Mouse (Mus musculus): ENCODE measurements around the gene Pip5k1c. TPM values are rescaled to one million over a fixed set of nuclear protein-coding genes. Genes with fewer than 3 reads are reported as not detected.

The Pip5k1c gene
- polyA plus RNA-seq, 1 experiment from 2014 or later: 132 TPM

DNA sequence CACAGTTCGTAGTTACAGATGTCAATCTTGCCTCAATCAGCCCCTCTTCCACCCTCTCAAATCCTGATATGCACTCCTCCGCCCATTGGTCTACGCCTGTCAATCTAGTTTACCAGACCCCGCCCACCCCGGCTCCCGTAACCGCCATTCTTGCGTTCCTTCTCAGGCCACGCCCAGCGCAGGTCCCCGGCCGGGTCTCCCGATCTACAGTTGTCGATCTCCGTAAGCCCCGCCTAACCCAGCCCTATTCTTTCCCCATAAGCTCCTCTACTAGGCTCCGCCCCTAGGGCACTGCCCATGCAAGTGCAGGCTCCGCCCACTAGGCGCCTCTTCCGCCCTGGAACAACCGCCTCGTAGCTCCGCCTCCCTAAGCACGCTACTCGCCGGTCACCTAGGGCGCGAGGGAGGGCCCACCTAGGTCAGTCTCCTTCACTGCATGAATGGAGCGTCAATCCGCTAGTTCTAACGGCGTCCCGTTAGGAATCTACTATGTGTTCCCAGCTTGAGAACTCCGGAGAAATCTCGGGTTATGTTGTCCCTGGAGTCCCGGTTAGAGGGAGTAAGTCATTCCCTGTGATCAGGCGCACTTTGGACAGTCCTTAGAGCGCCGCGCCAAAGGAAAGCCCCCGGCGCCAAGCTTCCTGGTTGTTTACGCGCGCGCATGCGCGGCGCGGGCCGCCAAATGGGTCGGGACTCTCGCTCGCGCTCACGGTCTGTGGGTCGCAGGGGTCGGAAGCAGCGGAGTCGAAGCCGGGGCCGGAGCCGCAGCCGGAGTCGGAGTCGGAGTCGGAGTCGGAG lies 28.0 kb downstream of the Pip5k1c start, which contains the start of gene Cactin:
TSS of gene Cactin (plus strand) at position 554 of the 798 bp plus-strand sequence.
- Histone ChIP-seq H3K27me3 (ENCODE audit: control insufficient read depth, insufficient read depth, low read length) (no peaks in the 10 kb centered on the region), H3K9me3 (ENCODE audit: control insufficient read depth, low read length) (no peaks in the 10 kb centered on the region), H3K4me3 (replicated peaks; ENCODE audit: low read depth, low read length) (peak within 1 kb of the TSS; percentile 93), H3K4me1 (ENCODE audit: control insufficient read depth, insufficient read depth, low read length) (peaks cover 15% of the 10 kb centered on the region), H3K9ac (replicated peaks; ENCODE audit: low read length) (peak within 1 kb of the TSS; percentile 76), H3K27ac (replicated peaks; ENCODE audit: low read depth, low read length) (peak within 1 kb of the TSS; percentile 94), H3K36me3 (ENCODE audit: control insufficient read depth, insufficient read depth, low read length) (peaks cover 62% of the 10 kb centered on the region), H3K4me2 (ENCODE audit: low read length) (peak within 1 kb of the TSS; percentile 79)
- DNase-seq: peak; percentile 100
- under 1% methylated on average over 68 of the region's 68 CpGs for WGBS
- ATAC-seq (ENCODE audit: low FRiP score, low TSS enrichment): peak; percentile 94

DNA sequence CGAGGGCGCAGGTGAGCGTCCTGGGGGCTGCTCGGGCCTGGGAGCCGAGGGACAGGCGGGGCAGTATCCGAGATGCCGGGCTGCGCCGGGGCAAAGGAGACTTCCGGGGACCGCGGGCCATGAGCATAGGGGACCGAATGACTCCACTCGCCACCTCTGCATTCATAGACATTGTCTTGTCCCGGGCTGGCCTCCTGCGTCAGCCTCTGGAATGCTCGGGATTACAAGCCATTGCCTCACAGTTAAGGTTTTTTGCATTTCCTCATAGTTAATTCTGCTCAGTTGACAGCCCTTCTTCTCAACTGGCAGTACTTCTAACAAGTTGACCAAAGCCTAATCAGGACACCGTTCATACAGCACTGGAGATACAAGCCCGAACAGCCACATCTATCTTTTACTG lies 28.7 kb downstream of the Pip5k1c start:
- ATAC-seq (ENCODE audit: low FRiP score, low TSS enrichment) (0 out of 2 replicates have a peak, but pooled peaks have one; percentile 0), DNase-seq (no peak)
- Histone ChIP-seq H3K4me3 (replicated peaks; ENCODE audit: low read depth, low read length) (peak overlapping the region; percentile 93), H3K27ac (replicated peaks; ENCODE audit: low read depth, low read length) (peak overlapping the region; percentile 94), H3K9me3 (ENCODE audit: control insufficient read depth, low read length) (no peaks in the 10 kb centered on the region), H3K36me3 (ENCODE audit: control insufficient read depth, insufficient read depth, low read length) (peaks cover 62% of the 10 kb centered on the region), H3K4me1 (ENCODE audit: control insufficient read depth, insufficient read depth, low read length) (peaks cover 15% of the 10 kb centered on the region), H3K9ac (replicated peaks; ENCODE audit: low read length) (peak overlapping the region; percentile 76), H3K4me2 (ENCODE audit: low read length) (peak overlapping the region; percentile 79), H3K27me3 (ENCODE audit: control insufficient read depth, insufficient read depth, low read length) (no peaks in the 10 kb centered on the region)
- WGBS: 4% methylated on average over 20 of the region's 20 CpGs

DNA sequence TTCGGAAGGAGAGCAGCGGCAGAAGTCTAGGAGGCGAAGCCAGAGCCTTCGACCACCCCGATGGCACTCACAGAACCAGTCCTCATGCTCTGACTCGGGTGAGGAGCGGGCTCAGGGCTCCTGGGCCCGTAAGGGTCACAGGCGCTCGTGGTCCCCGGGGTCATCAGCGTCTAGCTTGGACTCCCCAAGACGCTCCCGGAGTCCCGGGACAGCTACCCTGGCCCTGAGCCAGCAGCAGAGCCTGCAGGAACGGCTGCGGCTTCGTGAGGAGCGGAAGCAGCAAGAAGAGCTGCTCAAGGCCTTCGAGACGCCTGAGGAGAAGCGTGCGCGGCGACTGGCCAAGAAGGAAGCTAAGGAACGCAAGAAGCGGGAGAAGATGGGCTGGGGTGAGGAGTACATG lies 29.7 kb downstream of the Pip5k1c start:
- ATAC-seq (ENCODE audit: low FRiP score, low TSS enrichment): no peak
- no peak overlapping the region for H3K4me2 ChIP-seq (ENCODE audit: low read length)

DNA sequence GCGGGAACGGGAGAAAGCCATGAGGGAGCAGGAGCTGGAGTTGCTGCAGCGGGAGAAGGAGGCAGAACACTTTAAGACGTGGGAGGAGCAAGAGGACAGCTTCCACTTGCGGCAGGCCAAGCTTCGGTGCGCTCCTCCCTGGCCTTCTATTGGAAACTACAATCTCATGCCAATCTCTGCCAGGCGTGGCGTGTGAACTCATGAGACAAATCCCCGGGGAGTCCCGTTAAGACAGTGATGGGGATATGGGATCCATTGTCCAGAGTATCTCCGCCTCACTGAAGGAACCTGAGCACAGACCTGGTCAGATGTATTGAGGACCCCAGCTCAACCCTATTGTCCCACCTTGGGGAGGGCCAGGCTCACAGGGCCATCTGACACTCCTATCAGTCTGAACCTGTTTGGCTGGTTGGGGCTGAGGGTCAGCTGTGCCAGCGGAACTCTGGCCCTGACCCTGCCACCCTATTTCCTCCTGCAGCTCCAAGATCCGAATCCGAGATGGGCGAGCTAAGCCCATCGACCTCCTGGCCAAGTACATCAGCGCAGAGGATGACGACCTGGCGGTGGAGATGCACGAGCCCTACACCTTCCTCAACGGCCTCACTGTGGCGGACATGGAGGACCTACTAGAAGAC lies 30.5 kb downstream of the Pip5k1c start:
- H3K4me2 ChIP-seq (ENCODE audit: low read length): no peak overlapping the region
- H3K4me1 ChIP-seq (ENCODE audit: control insufficient read depth, insufficient read depth, low read length): peaks cover 15% of the 10 kb centered on the region
- ATAC-seq (ENCODE audit: low FRiP score, low TSS enrichment) (no peak), DNase-seq (no peak)
- no peak overlapping the region for H3K27ac ChIP-seq (replicated peaks; ENCODE audit: low read depth, low read length)
- H3K36me3 ChIP-seq (ENCODE audit: control insufficient read depth, insufficient read depth, low read length): peaks cover 60% of the 10 kb centered on the region
- no peaks in the 10 kb centered on the region for H3K27me3 ChIP-seq (ENCODE audit: control insufficient read depth, insufficient read depth, low read length)
- H3K9me3 ChIP-seq (ENCODE audit: control insufficient read depth, low read length): no peaks in the 10 kb centered on the region
- WGBS: 92% methylated on average over 23 of the region's 23 CpGs
- H3K4me3 ChIP-seq (replicated peaks; ENCODE audit: low read depth, low read length): no peak overlapping the region
- no peak overlapping the region for H3K9ac ChIP-seq (replicated peaks; ENCODE audit: low read length)

More for the DNA sequence above, 29.7 kb downstream of the Pip5k1c start:
- 93% methylated on average over 27 of the region's 27 CpGs for WGBS
- peak overlapping the region; percentile 93; the same call in 1 of the 2 replicates for H3K4me3 ChIP-seq (replicated peaks; ENCODE audit: low read depth, low read length)
- no peak for DNase-seq
- H3K27ac ChIP-seq (replicated peaks; ENCODE audit: low read depth, low read length): no peak overlapping the region
- H3K4me1 ChIP-seq (ENCODE audit: control insufficient read depth, insufficient read depth, low read length): peaks cover 15% of the 10 kb centered on the region
- H3K27me3 ChIP-seq (ENCODE audit: control insufficient read depth, insufficient read depth, low read length): no peaks in the 10 kb centered on the region
- H3K9me3 ChIP-seq (ENCODE audit: control insufficient read depth, low read length): no peaks in the 10 kb centered on the region
- no peak overlapping the region for H3K9ac ChIP-seq (replicated peaks; ENCODE audit: low read length)
- peaks cover 61% of the 10 kb centered on the region for H3K36me3 ChIP-seq (ENCODE audit: control insufficient read depth, insufficient read depth, low read length)

DNA sequence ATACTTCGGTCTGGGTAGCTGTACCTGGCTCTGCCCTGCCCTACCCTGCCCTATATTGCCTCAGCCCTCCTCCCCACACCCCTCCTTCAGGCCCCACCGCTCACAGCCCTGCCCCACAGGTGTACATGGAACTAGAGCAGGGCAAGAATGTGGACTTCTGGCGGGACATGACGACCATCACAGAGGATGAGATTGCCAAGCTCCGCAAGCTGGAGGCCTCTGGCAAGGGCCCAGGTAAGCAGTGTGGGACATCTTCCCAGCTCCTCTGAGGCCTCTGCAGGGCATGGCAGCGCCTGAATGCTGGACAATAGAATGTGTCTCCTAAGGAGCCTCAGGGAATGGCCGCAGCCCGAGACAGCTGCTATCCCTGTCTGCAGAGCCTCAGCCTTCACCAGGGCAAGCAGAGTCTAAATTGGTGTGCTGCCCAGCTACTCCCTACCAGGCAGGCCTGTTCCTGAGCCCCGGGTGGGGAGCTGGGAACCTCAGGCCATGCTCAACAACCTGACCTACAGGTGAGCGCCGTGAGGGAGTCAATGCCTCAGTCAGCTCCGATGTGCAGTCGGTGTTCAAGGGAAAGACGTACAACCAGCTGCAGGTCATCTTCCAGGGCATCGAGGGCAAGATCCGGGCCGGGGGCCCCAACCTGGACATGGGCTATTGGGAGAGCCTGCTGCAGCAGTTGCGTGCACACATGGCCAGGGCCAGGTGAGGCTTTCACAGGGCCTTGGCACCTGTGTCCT lies 31.2 kb downstream of the Pip5k1c start:
- 94% methylated on average over 18 of the region's 18 CpGs for WGBS
- H3K9ac ChIP-seq (replicated peaks; ENCODE audit: low read length): no peak overlapping the region

DNA sequence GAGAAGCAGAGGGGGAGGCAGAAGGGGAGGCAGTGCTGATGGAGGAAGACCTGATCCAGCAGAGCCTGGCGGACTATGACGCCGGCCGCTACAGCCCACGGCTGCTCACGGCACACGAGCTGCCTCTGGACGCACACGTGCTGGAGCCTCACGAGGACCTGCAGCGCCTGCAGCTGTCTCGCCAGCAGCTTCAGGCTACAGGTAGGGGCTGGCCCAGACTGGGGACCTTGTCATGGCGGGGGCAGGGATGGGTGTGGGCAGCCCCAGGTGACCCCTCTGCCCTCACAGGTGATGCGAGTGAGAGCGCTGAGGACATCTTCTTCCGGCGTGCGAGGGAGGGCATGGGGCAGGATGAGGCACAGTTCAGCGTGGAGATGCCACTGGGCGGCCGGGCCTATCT lies 32.4 kb downstream of the Pip5k1c start:
- DNase-seq (no peak), ATAC-seq (ENCODE audit: low FRiP score, low TSS enrichment) (no peak)
- Histone ChIP-seq H3K9me3 (ENCODE audit: control insufficient read depth, low read length) (no peaks in the 10 kb centered on the region), H3K27me3 (ENCODE audit: control insufficient read depth, insufficient read depth, low read length) (no peaks in the 10 kb centered on the region), H3K36me3 (ENCODE audit: control insufficient read depth, insufficient read depth, low read length) (peaks cover 58% of the 10 kb centered on the region), H3K27ac (replicated peaks; ENCODE audit: low read depth, low read length) (no peak overlapping the region), H3K4me2 (ENCODE audit: low read length) (no peak overlapping the region), H3K4me3 (replicated peaks; ENCODE audit: low read depth, low read length) (no peak overlapping the region), H3K4me1 (ENCODE audit: control insufficient read depth, insufficient read depth, low read length) (peaks cover 8% of the 10 kb centered on the region), H3K9ac (replicated peaks; ENCODE audit: low read length) (no peak overlapping the region)
- WGBS: 94% methylated on average over 21 of the region's 21 CpGs

More for the DNA sequence above, 31.2 kb downstream of the Pip5k1c start:
- Histone ChIP-seq H3K36me3 (ENCODE audit: control insufficient read depth, insufficient read depth, low read length) (peaks cover 58% of the 10 kb centered on the region), H3K4me1 (ENCODE audit: control insufficient read depth, insufficient read depth, low read length) (peaks cover 15% of the 10 kb centered on the region), H3K9me3 (ENCODE audit: control insufficient read depth, low read length) (no peaks in the 10 kb centered on the region), H3K27ac (replicated peaks; ENCODE audit: low read depth, low read length) (no peak overlapping the region), H3K27me3 (ENCODE audit: control insufficient read depth, insufficient read depth, low read length) (no peaks in the 10 kb centered on the region), H3K4me2 (ENCODE audit: low read length) (no peak overlapping the region), H3K4me3 (replicated peaks; ENCODE audit: low read depth, low read length) (no peak overlapping the region)
- no peak for DNase-seq
- ATAC-seq (ENCODE audit: low FRiP score, low TSS enrichment): no peak

DNA sequence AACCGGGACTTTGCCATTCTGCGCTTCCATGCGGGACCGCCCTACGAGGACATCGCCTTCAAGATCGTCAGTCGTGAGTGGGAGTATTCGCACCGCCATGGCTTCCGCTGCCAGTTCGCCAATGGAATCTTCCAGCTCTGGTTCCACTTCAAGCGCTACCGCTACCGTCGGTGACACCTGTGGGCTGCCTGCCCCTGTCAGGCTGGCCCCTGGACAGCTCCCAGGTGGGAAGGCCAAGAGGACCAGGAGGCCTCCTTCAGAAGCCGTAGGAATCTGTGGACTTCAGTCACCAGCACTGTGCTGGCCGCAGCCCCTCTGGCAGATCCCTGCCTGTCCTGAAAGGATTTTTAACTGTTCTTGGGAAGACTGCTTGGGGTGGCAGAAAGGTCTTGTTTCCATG lies 33.0 kb downstream of the Pip5k1c start:
- Histone ChIP-seq H3K9me3 (ENCODE audit: control insufficient read depth, low read length) (no peaks in the 10 kb centered on the region), H3K36me3 (ENCODE audit: control insufficient read depth, insufficient read depth, low read length) (peaks cover 58% of the 10 kb centered on the region), H3K4me2 (ENCODE audit: low read length) (no peak overlapping the region), H3K27ac (replicated peaks; ENCODE audit: low read depth, low read length) (no peak overlapping the region), H3K9ac (replicated peaks; ENCODE audit: low read length) (no peak overlapping the region), H3K4me3 (replicated peaks; ENCODE audit: low read depth, low read length) (no peak overlapping the region), H3K27me3 (ENCODE audit: control insufficient read depth, insufficient read depth, low read length) (no peaks in the 10 kb centered on the region), H3K4me1 (ENCODE audit: control insufficient read depth, insufficient read depth, low read length) (peaks cover 8% of the 10 kb centered on the region)
- ATAC-seq (ENCODE audit: low FRiP score, low TSS enrichment) (no peak), DNase-seq (no peak)
- WGBS: 96% methylated on average over 18 of the region's 18 CpGs

DNA sequence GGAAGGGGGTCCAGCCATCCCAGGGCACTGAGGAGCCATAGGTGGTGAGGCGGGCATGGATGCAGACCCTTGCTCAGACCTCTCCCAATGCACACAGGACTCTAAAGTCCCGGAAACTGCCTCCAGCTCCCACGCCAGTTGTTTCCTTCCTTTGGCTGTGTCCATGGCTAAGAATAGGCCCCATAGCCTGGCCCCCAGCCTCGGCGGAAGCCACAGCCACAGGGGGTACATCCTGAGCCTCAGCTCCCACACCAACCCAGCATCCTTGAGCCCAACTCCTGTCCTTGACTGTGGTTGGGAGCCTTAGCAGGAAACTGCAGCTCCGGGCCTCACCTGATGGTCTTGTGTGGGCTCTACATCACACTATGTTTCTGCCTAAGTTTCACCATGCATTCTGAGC lies 34.1 kb downstream of the Pip5k1c start:
- DNase-seq: no peak
- WGBS: 80% methylated on average over 6 of the region's 6 CpGs
- no peak overlapping the region for H3K27ac ChIP-seq (replicated peaks; ENCODE audit: low read depth, low read length)
- no peaks in the 10 kb centered on the region for H3K9me3 ChIP-seq (ENCODE audit: control insufficient read depth, low read length)
- H3K4me2 ChIP-seq (ENCODE audit: low read length): no peak overlapping the region
- H3K4me3 ChIP-seq (replicated peaks; ENCODE audit: low read depth, low read length): no peak overlapping the region
- H3K36me3 ChIP-seq (ENCODE audit: control insufficient read depth, insufficient read depth, low read length): peaks cover 58% of the 10 kb centered on the region
- H3K27me3 ChIP-seq (ENCODE audit: control insufficient read depth, insufficient read depth, low read length): no peaks in the 10 kb centered on the region
- no peak overlapping the region for H3K9ac ChIP-seq (replicated peaks; ENCODE audit: low read length)
- ATAC-seq (ENCODE audit: low FRiP score, low TSS enrichment): no peak
- peaks cover 3% of the 10 kb centered on the region for H3K4me1 ChIP-seq (ENCODE audit: control insufficient read depth, insufficient read depth, low read length)
